Mouse (Mus musculus) myocyte (in vitro differentiated cells): ENCODE data around the gene Primpol.

Experiments used
- CEBPB ChIP-seq: IDR thresholded peaks from 2 replicates; pipeline ENCODE4 v1.6.1; 2011; ENCODE audit warnings: mild to moderate bottlenecking, moderate library complexity; ENCODE audit not compliant: poor library complexity, insufficient read depth, severe bottlenecking
- E2F4 ChIP-seq: IDR thresholded peaks from one replicate; pipeline ENCODE4 v1.6.1; 2011; ENCODE audit warnings: mild to moderate bottlenecking, control low read depth, moderate library complexity; ENCODE audit not compliant: insufficient read depth
- MAX ChIP-seq: IDR thresholded peaks from one replicate; pipeline ENCODE4 v1.6.1; 2011; ENCODE audit warnings: low read depth, mild to moderate bottlenecking, control low read depth
- MYOD1 ChIP-seq, 3 experiments: IDR thresholded peaks; one replicate each; pipeline ENCODE4 v1.6.1; 2011; ENCODE audit warnings: control low read depth in 2 of 3, low read depth in 2 of 3, mild to moderate bottlenecking in 2 of 3, moderate library complexity in 1 of 3; ENCODE audit not compliant: insufficient read length in 2 of 3, control insufficient read depth in 1 of 3
- MYOG ChIP-seq, 3 experiments: IDR thresholded peaks; one replicate each; pipeline ENCODE4 v1.6.1; 2011; ENCODE audit warnings: control low read depth in 2 of 3, low read depth in 2 of 3, mild to moderate bottlenecking in 2 of 3; ENCODE audit not compliant: insufficient read length in 2 of 3, control insufficient read depth in 1 of 3, insufficient read depth in 1 of 3
- POLR2A ChIP-seq: IDR thresholded peaks from one replicate; pipeline ENCODE4 v1.6.1; 2011; ENCODE audit warnings: low read depth, mild to moderate bottlenecking, control low read depth, moderate library complexity; ENCODE audit not compliant: insufficient read length
- POLR2AphosphoS2 ChIP-seq: IDR thresholded peaks from one replicate; pipeline ENCODE4 v1.6.1; 2011; ENCODE audit warnings: low read depth, control low read depth; ENCODE audit not compliant: insufficient read length
- SRF ChIP-seq: IDR thresholded peaks from one replicate; pipeline ENCODE4 v1.6.1; 2011; ENCODE audit warnings: low read depth; ENCODE audit not compliant: control insufficient read depth, insufficient read length
- TCF12 ChIP-seq: IDR thresholded peaks from one replicate; pipeline ENCODE4 v1.6.1; 2011; ENCODE audit warnings: mild to moderate bottlenecking, control low read depth; ENCODE audit not compliant: poor library complexity, insufficient read depth, severe bottlenecking
- TCF3 ChIP-seq: IDR thresholded peaks from one replicate; pipeline ENCODE4 v1.6.1; 2011; ENCODE audit warnings: low read depth, control low read depth; ENCODE audit not compliant: insufficient read length
- USF1 ChIP-seq: IDR thresholded peaks from one replicate; pipeline ENCODE4 v1.6.1; 2011; ENCODE audit warnings: low read depth, mild to moderate bottlenecking, control low read depth, moderate library complexity

GRCm38 (mm10) chr8:46596530-46596929, 20.5 kb downstream of the Primpol start:
- TF ChIP-seq MYOG (IDR thresholded peaks at IDR 0.05; ENCODE audit: control insufficient read depth in 1 of 3, insufficient read depth in 1 of 3, insufficient read length in 2 of 3, low read depth in 2 of 3) (no peak), TCF3 (no peak), E2F4 (no peak), POLR2A (no peak), CEBPB (no peak), USF1 (no peak), MAX (no peak), SRF (no peak), TCF12 (no peak), MYOD1 (IDR thresholded peaks at IDR 0.05; ENCODE audit: control insufficient read depth in 1 of 3, insufficient read length in 2 of 3, low read depth in 2 of 3) (no peak), POLR2AphosphoS2 (no peak)
